Mouse (Mus musculus) yolk sac, embryonic 10.5 days (tissue): ENCODE data around the gene Chtop.

Source experiments
- DNase-seq: peaks from one replicate; pipeline ENCODE4 v3.0.0-alpha.2; 2017; ENCODE audit warnings: low spot score

Chtop gene

GRCm38 (mm10) chr3:90508950-90509746 lies at the start of gene Chtop:
Gene Chtop, minus strand, starts transcription at chr3:90509498.
- DNase-seq: peak; percentile 98

GRCm38 (mm10) chr3:90555954-90556353 lies 46.7 kb upstream of the Chtop start:
- no peak for DNase-seq

GRCm38 (mm10) chr3:90552231-90552630 lies 42.9 kb upstream of the Chtop start:
- no peak for DNase-seq

GRCm38 (mm10) chr3:90550421-90550790 lies 41.1 kb upstream of the Chtop start:
- DNase-seq: no peak

- DNase-seq: no peak
Observed at GRCm38 (mm10) chr3:90549676-90550420, 40.5 kb upstream of the Chtop start.

- no peak for DNase-seq
Observed at GRCm38 (mm10) chr3:90540904-90541303, 31.6 kb upstream of the Chtop start.

GRCm38 (mm10) chr3:90537905-90538296 lies 28.6 kb upstream of the Chtop start:
- DNase-seq: no peak

- DNase-seq: peak; percentile 79
Observed at GRCm38 (mm10) chr3:90537141-90537904, 28.0 kb upstream of the Chtop start, which contains the start of gene S100a16. Gene S100a16, plus strand, starts transcription at chr3:90537254.

GRCm38 (mm10) chr3:90535446-90535845 lies 26.1 kb upstream of the Chtop start:
- no peak for DNase-seq

GRCm38 (mm10) chr3:90531713-90532112 lies 22.4 kb upstream of the Chtop start:
- DNase-seq: no peak

GRCm38 (mm10) chr3:90527291-90527873 lies 18.1 kb upstream of the Chtop start:
- DNase-seq: no peak

GRCm38 (mm10) chr3:90526580-90526979 lies 17.3 kb upstream of the Chtop start, which contains the start of gene S100a14:
Gene S100a14, plus strand, starts transcription at chr3:90526856.
- no peak for DNase-seq

GRCm38 (mm10) chr3:90526076-90526475 lies 16.8 kb upstream of the Chtop start:
- DNase-seq: no peak

GRCm38 (mm10) chr3:90525421-90525820 lies 16.1 kb upstream of the Chtop start:
- no peak for DNase-seq

- no peak for DNase-seq
Observed at GRCm38 (mm10) chr3:90517711-90518110, 8.4 kb upstream of the Chtop start.

- DNase-seq: no peak
Observed at GRCm38 (mm10) chr3:90515789-90516188, 6.5 kb upstream of the Chtop start.

- DNase-seq: no peak
Observed at GRCm38 (mm10) chr3:90515242-90515641, 5.9 kb upstream of the Chtop start.

GRCm38 (mm10) chr3:90514691-90515090 lies 5.4 kb upstream of the Chtop start:
- DNase-seq: peak; percentile 76

- peak; percentile 76 for DNase-seq
Observed at GRCm38 (mm10) chr3:90513796-90514590, 4.7 kb upstream of the Chtop start, which contains the start of the genes S100a1 and S100a13. Gene S100a1, minus strand, starts transcription at chr3:90514392. Gene S100a13, plus strand, starts transcription at chr3:90514435.

- no peak for DNase-seq
Observed at GRCm38 (mm10) chr3:90512948-90513642, 3.8 kb upstream of the Chtop start.
